Mouse (Mus musculus): ENCODE results near the gene Trp53rkb. TPM values are rescaled to one million over a fixed set of nuclear protein-coding genes. Genes with fewer than 3 reads are reported as not detected.

Gene Trp53rkb
- polyA plus RNA-seq, 1 experiment from 2014 or later, result 6.1 TPM

DNA sequence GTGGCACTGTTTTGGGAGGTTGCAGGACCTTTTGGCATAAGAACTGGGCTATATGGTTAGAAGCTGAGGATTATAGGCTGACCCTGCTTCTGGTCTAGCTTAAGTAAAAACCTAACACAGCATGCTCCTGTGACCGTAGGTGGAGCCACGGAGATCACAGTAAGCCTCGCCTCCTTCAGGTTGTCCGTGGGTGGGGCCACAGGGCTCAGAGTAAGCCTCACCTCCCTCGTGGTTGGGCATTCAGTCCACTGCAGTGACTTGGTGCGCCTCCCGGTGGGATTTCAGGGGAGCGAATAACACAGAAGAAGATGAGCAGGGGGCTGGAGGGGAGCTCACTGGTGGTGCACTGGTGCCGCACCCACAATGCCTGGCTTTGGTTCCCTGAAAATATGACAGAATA lies 24.7 kb upstream of the Trp53rkb start:
- H3K27me3 ChIP-seq (replicated peaks; ENCODE audit: control insufficient read depth, insufficient read depth, low read length), result no peaks in the 10 kb centered on the region
- H3K9me3 ChIP-seq (ENCODE audit: control insufficient read depth, low read length), result no peaks in the 10 kb centered on the region
- H3K4me2 ChIP-seq (ENCODE audit: low read depth, low read length), result no peak overlapping the region
- no peak overlapping the region for H3K4me3 ChIP-seq (ENCODE audit: low read length)
- no peaks in the 10 kb centered on the region for H3K4me1 ChIP-seq (ENCODE audit: control insufficient read depth, insufficient read depth, low read length)
- 75% methylated on average over 9 of the region's 9 CpGs for WGBS
- H3K27ac ChIP-seq (ENCODE audit: low read length), result no peak overlapping the region
- no peak overlapping the region for H3K9ac ChIP-seq (ENCODE audit: low read depth, low read length)
- H3K36me3 ChIP-seq (ENCODE audit: control insufficient read depth, insufficient read depth, low read length), result no peaks in the 10 kb centered on the region
- no peak for ATAC-seq

DNA sequence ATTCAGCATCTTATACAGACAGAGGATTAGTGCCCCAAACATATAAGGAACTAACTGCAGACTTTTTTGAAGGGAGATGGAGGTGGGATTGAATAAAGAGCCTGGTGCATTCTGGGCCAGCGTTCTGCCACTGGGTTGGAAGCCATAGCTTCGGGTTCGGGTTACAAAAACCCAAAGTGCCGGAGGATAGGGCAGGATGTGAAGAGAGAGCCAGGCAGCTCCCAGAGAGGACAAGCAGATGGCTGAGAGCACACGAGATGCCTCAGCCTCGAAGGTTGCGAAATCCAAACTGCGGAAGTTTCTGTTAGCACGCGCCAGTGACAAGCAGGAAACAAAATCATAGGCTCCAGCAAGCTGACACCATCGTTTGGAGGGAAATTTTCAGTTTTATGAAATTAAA lies 20.9 kb upstream of the Trp53rkb start:
- H3K9ac ChIP-seq (ENCODE audit: low read depth, low read length), result no peak overlapping the region
- H3K4me2 ChIP-seq (ENCODE audit: low read depth, low read length), result no peak overlapping the region
- H3K4me1 ChIP-seq (ENCODE audit: control insufficient read depth, insufficient read depth, low read length), result no peaks in the 10 kb centered on the region
- no peak for ATAC-seq
- H3K36me3 ChIP-seq (ENCODE audit: control insufficient read depth, insufficient read depth, low read length), result no peaks in the 10 kb centered on the region
- H3K27ac ChIP-seq (ENCODE audit: low read length), result no peak overlapping the region
- no peaks in the 10 kb centered on the region for H3K9me3 ChIP-seq (ENCODE audit: control insufficient read depth, low read length)
- 51% methylated on average over 11 of the region's 11 CpGs for WGBS
- no peaks in the 10 kb centered on the region for H3K27me3 ChIP-seq (replicated peaks; ENCODE audit: control insufficient read depth, insufficient read depth, low read length)
- no peak overlapping the region for H3K4me3 ChIP-seq (ENCODE audit: low read length)

DNA sequence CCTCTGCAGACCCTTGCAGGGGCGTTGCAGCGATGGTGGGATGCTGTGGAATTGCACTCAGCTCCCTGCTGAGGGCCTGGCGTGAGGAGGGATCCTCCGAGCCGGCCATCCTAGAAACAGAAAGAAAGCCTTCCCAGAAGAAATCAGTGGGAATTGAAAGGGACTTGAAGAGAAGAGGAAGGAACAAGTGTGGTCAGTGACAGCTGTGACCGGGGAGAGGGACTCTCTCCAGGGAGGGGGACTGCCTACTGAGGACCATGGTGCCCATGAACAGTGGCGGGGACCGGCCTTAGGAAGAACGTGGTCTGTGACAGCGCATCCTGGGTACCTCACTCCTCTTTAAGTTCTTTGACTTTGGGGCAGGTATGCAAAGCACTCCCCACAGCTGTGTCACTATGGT lies 18.7 kb upstream of the Trp53rkb start:
- Histone ChIP-seq H3K27me3 (replicated peaks; ENCODE audit: control insufficient read depth, insufficient read depth, low read length) (no peaks in the 10 kb centered on the region), H3K27ac (ENCODE audit: low read length) (no peak overlapping the region), H3K4me2 (ENCODE audit: low read depth, low read length) (no peak overlapping the region), H3K9me3 (ENCODE audit: control insufficient read depth, low read length) (no peaks in the 10 kb centered on the region), H3K36me3 (ENCODE audit: control insufficient read depth, insufficient read depth, low read length) (no peaks in the 10 kb centered on the region), H3K9ac (ENCODE audit: low read depth, low read length) (no peak overlapping the region), H3K4me1 (ENCODE audit: control insufficient read depth, insufficient read depth, low read length) (no peaks in the 10 kb centered on the region), H3K4me3 (ENCODE audit: low read length) (no peak overlapping the region)
- 84% methylated on average over 10 of the region's 10 CpGs for WGBS
- ATAC-seq, result no peak

DNA sequence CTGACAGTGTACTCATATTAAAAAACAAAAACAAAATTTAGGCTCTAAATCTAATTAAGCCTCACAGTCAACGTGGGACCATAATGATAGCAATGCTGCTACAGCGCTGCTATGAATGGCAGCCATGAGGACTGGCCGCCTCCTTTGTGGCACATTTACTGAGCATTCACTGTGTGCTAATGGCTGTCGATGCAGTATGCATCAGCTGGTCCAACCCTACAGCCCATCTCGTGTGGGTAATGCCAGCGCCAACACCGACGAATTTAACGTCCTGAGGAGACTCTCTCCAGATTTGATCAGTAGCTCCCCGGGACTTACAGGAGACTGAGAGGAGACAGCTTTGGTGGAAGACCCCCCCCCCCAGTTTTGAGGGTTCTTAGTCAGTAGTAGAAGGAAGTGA lies 18.1 kb upstream of the Trp53rkb start:
- H3K27me3 ChIP-seq (replicated peaks; ENCODE audit: control insufficient read depth, insufficient read depth, low read length), result no peaks in the 10 kb centered on the region
- no peak overlapping the region for H3K4me3 ChIP-seq (ENCODE audit: low read length)
- no peaks in the 10 kb centered on the region for H3K36me3 ChIP-seq (ENCODE audit: control insufficient read depth, insufficient read depth, low read length)
- H3K9ac ChIP-seq (ENCODE audit: low read depth, low read length), result no peak overlapping the region
- H3K9me3 ChIP-seq (ENCODE audit: control insufficient read depth, low read length), result no peaks in the 10 kb centered on the region
- no peak overlapping the region for H3K4me2 ChIP-seq (ENCODE audit: low read depth, low read length)
- ATAC-seq, result no peak
- WGBS, result 90% methylated on average over 10 of the region's 10 CpGs
- H3K4me1 ChIP-seq (ENCODE audit: control insufficient read depth, insufficient read depth, low read length), result no peaks in the 10 kb centered on the region
- H3K27ac ChIP-seq (ENCODE audit: low read length), result no peak overlapping the region

DNA sequence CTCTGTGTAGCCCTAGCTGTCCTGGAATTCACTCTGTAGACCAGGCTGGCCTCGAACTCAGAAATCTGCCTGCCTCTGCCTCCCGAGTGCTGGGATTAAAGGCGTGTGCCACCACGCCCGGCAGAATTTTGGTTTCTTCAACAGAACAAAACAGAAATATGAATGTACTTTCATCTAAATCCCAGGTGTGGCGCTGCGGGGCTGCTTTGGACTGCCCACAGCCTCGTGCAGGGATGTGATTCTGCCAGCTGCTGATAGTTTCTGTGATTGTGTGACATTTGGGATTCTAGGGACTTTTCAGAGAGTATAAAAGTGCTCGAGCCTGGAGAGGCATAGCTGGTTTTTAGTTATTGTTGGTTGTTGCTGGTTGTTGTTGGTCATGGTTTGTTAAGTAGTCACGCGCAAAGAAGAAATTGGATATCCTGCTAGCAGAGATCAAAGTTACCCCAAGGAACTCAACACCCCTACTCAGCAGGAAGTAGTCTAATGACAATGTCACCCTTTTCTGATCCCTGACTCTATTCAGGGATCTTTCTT lies 16.9 kb upstream of the Trp53rkb start:
- no peak overlapping the region for H3K4me2 ChIP-seq (ENCODE audit: low read depth, low read length)
- WGBS, result 68% methylated on average over 11 of the region's 11 CpGs
- H3K9me3 ChIP-seq (ENCODE audit: control insufficient read depth, low read length), result no peaks in the 10 kb centered on the region
- no peaks in the 10 kb centered on the region for H3K36me3 ChIP-seq (ENCODE audit: control insufficient read depth, insufficient read depth, low read length)
- no peak overlapping the region for H3K27ac ChIP-seq (ENCODE audit: low read length)
- no peaks in the 10 kb centered on the region for H3K4me1 ChIP-seq (ENCODE audit: control insufficient read depth, insufficient read depth, low read length)
- no peak overlapping the region for H3K9ac ChIP-seq (ENCODE audit: low read depth, low read length)
- ATAC-seq, result no peak
- no peak overlapping the region for H3K4me3 ChIP-seq (ENCODE audit: low read length)
- H3K27me3 ChIP-seq (replicated peaks; ENCODE audit: control insufficient read depth, insufficient read depth, low read length), result no peaks in the 10 kb centered on the region

DNA sequence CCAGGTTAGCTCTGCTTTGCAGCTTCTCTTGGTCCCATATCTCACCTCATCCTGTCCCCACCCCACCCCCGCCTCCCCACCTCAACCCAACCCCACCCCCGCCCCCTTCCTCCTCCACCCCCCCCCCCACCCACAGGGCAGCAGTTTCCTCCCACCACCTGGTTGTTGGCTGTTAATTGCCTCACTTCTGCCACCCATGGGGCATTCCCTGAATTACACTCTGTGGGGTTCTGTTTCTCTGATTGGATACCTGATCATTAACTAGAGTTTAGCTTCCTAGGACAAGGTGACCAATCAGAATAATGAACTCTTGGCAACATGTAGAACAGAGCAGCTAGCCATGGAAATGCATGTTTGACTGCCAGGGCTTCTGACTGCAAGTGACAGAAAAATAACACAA lies 16.1 kb upstream of the Trp53rkb start:
- no peaks in the 10 kb centered on the region for H3K9me3 ChIP-seq (ENCODE audit: control insufficient read depth, low read length)
- ATAC-seq, result no peak
- H3K27me3 ChIP-seq (replicated peaks; ENCODE audit: control insufficient read depth, insufficient read depth, low read length), result no peaks in the 10 kb centered on the region
- H3K36me3 ChIP-seq (ENCODE audit: control insufficient read depth, insufficient read depth, low read length), result no peaks in the 10 kb centered on the region
- 31% methylated on average over 2 of the region's 2 CpGs for WGBS
- H3K9ac ChIP-seq (ENCODE audit: low read depth, low read length), result no peak overlapping the region
- H3K4me2 ChIP-seq (ENCODE audit: low read depth, low read length), result no peak overlapping the region
- H3K4me1 ChIP-seq (ENCODE audit: control insufficient read depth, insufficient read depth, low read length), result no peaks in the 10 kb centered on the region
- H3K4me3 ChIP-seq (ENCODE audit: low read length), result no peak overlapping the region
- H3K27ac ChIP-seq (ENCODE audit: low read length), result no peak overlapping the region

DNA sequence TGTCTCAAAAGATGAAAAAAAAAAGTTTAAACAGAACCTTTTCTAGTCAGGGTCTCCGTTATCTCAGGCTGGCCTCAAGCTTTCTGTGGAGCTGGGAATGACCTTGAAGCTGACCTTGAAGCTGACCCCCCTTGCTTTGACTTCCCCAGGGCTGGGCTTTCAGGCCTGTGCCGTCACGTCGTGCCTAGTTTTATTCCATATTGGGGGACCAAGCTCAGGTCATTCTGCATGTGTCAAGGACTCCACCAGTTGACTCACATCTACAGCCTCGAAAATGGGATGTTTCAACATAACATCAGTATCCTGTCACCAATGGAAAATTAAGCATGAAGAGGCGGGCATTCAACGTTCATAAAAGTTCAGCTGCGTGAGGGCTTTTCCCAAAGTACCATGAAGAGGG lies 12.4 kb upstream of the Trp53rkb start:
- no peak for ATAC-seq
- Histone ChIP-seq H3K4me2 (ENCODE audit: low read depth, low read length) (no peak overlapping the region), H3K27ac (ENCODE audit: low read length) (no peak overlapping the region), H3K9me3 (ENCODE audit: control insufficient read depth, low read length) (no peaks in the 10 kb centered on the region), H3K4me3 (ENCODE audit: low read length) (no peak overlapping the region), H3K4me1 (ENCODE audit: control insufficient read depth, insufficient read depth, low read length) (no peaks in the 10 kb centered on the region), H3K9ac (ENCODE audit: low read depth, low read length) (no peak overlapping the region), H3K36me3 (ENCODE audit: control insufficient read depth, insufficient read depth, low read length) (no peaks in the 10 kb centered on the region), H3K27me3 (replicated peaks; ENCODE audit: control insufficient read depth, insufficient read depth, low read length) (no peaks in the 10 kb centered on the region)
- WGBS, result 80% methylated on average over 8 of the region's 8 CpGs

DNA sequence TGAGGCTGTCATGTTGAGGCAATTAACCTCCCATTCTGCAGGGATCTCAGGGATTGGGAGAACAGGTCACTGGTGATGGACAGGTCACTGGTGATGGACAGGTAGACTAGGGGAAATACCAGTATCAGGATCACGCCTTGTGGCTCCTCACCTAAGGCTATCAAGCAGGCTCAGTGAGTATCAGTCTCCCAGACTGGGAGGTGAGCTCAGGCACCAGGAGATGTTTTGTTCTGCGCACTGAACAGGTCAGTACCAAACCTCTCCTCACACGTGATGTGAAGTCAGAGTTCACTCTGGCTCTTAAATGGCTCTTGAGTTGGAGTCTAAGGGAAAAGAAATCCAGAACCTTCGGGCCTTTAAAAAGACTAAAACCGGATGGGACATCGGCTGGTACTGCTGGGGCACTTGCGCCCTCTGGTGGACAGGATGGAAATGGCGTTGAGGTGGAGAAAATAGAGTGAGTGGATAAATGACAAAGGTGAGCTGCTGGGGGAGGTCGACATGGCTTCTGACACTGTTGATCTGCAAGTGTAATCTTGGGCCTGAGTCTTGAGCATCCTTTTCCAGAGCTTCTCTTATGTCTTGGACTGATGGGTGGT lies 11.3 kb upstream of the Trp53rkb start:
- Histone ChIP-seq H3K27me3 (replicated peaks; ENCODE audit: control insufficient read depth, insufficient read depth, low read length) (no peaks in the 10 kb centered on the region), H3K9ac (ENCODE audit: low read depth, low read length) (no peak overlapping the region), H3K4me3 (ENCODE audit: low read length) (no peak overlapping the region), H3K27ac (ENCODE audit: low read length) (no peak overlapping the region), H3K9me3 (ENCODE audit: control insufficient read depth, low read length) (no peaks in the 10 kb centered on the region), H3K36me3 (ENCODE audit: control insufficient read depth, insufficient read depth, low read length) (no peaks in the 10 kb centered on the region), H3K4me2 (ENCODE audit: low read depth, low read length) (no peak overlapping the region), H3K4me1 (ENCODE audit: control insufficient read depth, insufficient read depth, low read length) (peaks cover 5% of the 10 kb centered on the region; the same call in 1 of the 2 replicates)
- 10% methylated on average over 9 of the region's 9 CpGs for WGBS
- peak; percentile 26; the same call in 1 of the 2 replicates for ATAC-seq

DNA sequence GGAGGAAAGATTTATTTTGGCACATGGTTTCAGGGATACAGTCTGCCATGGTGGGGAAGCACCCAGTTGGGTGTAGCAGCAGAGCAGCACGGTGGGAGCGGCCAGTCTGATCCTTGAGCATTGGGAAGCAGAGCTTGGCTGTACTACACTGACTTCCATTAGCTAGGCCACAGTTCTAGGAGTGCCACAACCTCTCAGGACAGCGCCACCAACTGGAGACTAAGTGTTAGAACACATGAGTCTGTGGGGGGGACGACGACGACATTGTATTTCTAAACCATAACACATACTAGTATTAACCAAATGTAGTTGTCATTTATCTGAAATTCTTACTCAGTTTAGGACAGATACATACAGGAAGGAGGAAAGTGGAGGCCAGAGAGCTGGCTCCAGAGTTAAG lies 8.0 kb upstream of the Trp53rkb start:
- Histone ChIP-seq H3K9ac (ENCODE audit: low read depth, low read length) (no peak overlapping the region), H3K9me3 (ENCODE audit: control insufficient read depth, low read length) (no peaks in the 10 kb centered on the region), H3K4me3 (ENCODE audit: low read length) (no peak overlapping the region), H3K27me3 (replicated peaks; ENCODE audit: control insufficient read depth, insufficient read depth, low read length) (no peaks in the 10 kb centered on the region), H3K36me3 (ENCODE audit: control insufficient read depth, insufficient read depth, low read length) (no peaks in the 10 kb centered on the region), H3K4me2 (ENCODE audit: low read depth, low read length) (no peak overlapping the region), H3K27ac (ENCODE audit: low read length) (no peak overlapping the region), H3K4me1 (ENCODE audit: control insufficient read depth, insufficient read depth, low read length) (peaks cover 7% of the 10 kb centered on the region; the same call in 1 of the 2 replicates)
- ATAC-seq, result no peak
- 85% methylated on average over 6 of the region's 6 CpGs for WGBS
